Mouse (Mus musculus) testis, postnatal 14 days (tissue): ENCODE measurements at regions not wholly inside any gene's neighbourhood (a gene's known extent, or its start where the extent isn't known, plus 50 kb on each side); places are given as distances from the start of the nearest gene placed in this dataset.

Experiments
- DNase-seq: peaks from one replicate; pipeline ENCODE4 v3.0.0; 2021; ENCODE audit warnings: low spot score

DNA sequence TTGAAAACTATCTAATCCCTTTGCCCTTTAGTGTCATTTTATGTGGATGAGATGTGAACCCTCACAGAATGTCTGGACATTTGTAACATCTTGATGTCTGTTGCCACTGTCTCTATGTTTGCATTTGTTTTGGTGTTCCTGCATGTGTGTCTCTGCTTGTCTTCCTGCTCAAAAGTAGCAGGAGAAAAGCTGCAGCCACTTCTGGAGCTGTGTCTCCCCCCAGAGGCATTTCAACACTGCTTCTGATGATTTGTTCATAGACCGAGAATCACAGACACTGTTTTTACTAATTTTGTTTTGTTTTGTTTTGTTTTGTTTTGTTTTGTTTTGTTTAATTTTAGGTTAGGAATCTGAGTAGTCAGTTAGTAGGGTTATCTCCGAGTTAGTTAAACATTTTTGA lies 883.8 kb downstream of the Gbe1 start:
- DNase-seq = no peak

DNA sequence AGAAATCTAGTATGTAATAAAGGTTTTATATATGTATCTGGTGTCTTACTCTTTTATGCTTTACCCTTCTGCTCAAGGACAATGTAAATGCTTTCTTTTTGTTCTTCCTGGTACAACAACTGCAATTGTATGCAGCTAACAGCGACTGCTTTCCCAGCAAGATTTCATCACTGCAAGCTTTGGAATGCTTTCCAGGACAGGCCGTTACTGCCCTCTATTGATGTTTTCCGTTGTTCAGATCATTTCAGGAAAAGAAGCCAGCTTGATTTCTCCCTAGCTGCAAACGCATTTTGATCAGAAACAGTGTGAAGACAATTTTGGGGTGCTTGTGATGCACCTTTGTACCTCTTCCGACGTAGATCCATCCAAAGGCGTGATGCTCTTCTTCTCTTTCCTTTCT lies 895.1 kb downstream of the Gbe1 start:
- DNase-seq = no peak

DNA sequence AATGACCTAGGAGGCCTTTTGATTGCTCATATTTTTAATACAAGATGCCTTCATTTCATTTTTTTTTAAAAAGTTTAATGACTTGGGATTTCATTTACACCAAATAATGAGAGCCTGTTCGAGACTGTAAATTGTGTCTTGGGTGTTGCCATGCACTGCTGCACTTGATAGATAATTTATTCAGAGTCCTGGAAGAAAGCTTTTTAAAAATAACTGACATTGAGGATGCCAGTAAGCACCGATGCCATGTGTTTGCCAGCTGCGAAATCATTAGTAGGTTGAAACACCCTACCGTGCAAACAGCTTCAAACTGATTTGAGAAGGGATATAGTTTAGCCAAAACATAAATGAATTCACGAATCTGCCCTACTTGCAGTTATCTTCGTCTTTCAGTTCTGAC lies 910.7 kb downstream of the Gbe1 start:
- DNase-seq = no peak

DNA sequence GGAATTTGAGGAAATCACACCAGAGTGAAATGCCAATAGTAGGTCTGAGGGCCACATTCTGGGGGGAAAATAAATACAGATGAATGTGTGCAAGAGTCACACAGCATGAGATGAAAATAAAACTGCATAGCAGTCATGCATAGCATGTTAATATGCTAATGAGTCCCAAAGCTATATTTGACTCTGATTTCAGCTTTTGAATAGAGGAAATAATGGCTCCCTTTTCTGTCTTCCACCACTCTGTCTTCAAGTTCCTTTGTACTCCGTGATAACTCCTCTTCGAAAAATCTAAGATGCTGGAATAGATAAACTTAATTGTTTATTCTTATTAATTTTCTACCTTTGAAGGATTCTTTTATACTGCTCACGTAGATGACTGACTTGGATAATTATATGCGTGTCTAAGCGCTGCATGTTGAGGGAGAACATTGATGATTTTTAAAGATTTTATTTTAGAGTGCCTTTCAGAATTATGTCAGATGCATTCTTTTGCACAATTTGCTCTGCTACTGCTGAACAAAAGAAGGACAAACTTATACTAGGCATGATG lies 916.4 kb downstream of the Gbe1 start:
- no peak for DNase-seq

GRCm38 (mm10) chr16:71243065-71243464 lies 929.3 kb downstream of the Gbe1 start:
- no peak for DNase-seq

DNA sequence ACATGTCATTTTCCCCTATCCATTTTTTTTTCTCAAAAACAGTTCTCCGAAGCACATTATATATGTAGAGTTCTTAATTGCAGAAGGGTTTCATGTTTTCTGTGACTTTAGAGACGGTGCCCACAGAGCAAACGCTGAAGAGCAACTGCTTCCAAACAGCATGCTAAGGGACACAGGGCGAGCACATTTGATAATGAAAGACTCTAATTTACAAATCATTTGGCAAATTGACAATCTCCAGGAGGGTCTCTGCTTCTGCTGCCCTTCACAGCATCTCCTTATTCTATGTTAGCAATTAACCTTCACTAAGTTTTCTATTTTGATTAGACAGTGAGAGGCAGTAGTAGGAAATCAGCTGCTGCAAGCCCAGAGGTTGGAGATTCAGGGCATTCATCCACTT lies 929.7 kb downstream of the Gbe1 start:
- no peak for DNase-seq

DNA sequence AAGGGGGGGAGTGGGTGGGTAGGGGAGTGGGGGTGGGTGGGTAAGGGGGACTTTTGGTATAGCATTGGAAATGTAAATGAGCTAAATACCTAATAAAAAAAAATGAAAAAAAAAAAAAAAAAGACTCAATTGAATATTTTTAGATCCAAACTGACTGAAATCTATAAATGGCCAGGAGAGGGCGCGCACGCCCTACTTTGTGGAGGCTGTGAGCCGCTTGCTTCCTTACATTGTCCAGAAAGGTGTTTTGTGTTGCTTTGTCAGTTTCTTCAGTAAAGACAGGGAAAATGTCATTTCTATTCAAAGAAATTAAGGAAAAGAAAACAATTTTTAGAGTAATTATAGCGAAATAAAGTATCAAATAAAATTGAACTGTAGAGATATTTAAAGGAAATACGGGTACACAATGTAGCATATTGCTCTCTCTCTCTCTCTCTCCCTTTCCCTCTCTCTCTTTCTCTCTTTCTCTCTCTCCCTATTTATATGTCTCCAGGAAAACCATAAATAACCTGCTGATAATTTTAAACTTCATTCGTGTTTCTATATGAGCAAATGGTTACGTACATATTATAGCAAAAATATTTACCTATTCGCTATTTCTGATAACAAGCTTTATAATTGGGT lies 933.9 kb downstream of the Gbe1 start:
- DNase-seq = peak; percentile 17

- no peak for DNase-seq
Observed at GRCm38 (mm10) chr16:71255740-71256139, 942.0 kb downstream of the Gbe1 start.

GRCm38 (mm10) chr16:71256175-71256574 lies 942.4 kb downstream of the Gbe1 start:
- no peak for DNase-seq

DNA sequence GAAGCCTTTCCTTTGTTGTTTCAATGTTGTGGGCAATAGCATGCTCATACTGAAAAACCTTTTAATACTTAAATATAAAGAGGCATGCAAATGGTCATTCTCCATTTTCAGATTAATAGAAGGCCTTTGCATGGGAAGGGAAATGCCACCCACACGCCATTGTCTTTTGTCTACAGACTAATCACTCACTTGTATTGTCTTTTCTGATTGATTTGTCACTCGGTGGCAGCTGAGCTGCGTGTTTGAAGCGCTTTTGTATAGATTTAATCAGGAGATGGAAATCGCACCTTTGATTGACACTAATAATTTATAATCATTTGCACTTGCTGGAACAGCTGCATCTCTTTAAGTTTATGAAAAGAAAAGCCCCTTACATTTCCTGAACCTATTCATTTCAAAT lies 953.4 kb downstream of the Gbe1 start:
- no peak for DNase-seq
